In the genomic region with DNA sequence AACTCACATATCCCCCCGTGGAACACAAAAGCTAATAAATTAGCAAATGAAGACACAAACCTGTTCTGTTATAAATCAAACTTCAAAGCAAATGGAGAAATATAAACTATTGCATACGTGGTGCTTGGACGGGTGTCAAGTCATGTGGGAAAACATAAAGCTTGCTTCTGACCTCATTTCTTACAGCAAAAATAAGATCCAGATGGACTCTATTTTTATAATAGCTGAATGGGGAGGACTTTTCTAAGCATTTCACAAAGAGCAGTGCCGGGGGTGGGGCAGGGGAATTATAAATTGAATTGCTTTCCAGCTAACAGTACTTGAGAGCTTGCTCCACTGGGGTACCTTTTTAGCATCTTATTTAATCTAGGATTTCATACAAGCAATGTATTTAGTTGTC, we compare ENCODE assay signal across 16 mouse cellular contexts. TPM values are rescaled to one million over a fixed set of nuclear protein-coding genes. Genes with fewer than 3 reads are reported as not detected.
DNase-seq lines count a peak whose midpoint lies in the region; ATAC-seq and TF ChIP-seq lines count a peak whose summit lies in the region.
"Had no signal": no experiment of that assay in that cellular context is flagged by ENCODE, and none has a peak within 500 bp of the region (broad histone marks: within the 10 kb centered on the region; RNA-seq: fewer than 3 reads in every experiment).

No protein-coding gene starts in this region.

- TF ChIP-seq CTCF in kidney, postnatal 0 days (IDR thresholded peaks at IDR 0.05; ENCODE audit: low read depth): no peak
- TF ChIP-seq CTCF in brain, embryonic 14.5 days (IDR thresholded peaks at IDR 0.05; ENCODE audit: borderline replicate concordance, extremely low read depth, insufficient read depth, insufficient read length): no peak

- DNase-seq in kidney, postnatal 0 days (ENCODE audit: low spot score): peak; percentile 62
- DNase-seq in kidney, postnatal 36 days: no peak
- DNase-seq in brain, embryonic 14.5 days (ENCODE audit: low read depth): peak; percentile 40
- DNase-seq in frontal cortex, adult 2 months (ENCODE audit: extremely low spot score in 1 of 2, low spot score in 1 of 2): peak; percentile 26 to 67
- peak; percentile 30 for DNase-seq in right cerebral cortex, postnatal 14 days
- DNase-seq in heart, adult 8-10 months (ENCODE audit: low spot score): no peak
- DNase-seq: cerebellum, adult 2 months; gastrocnemius, postnatal 25 days; lung, postnatal 10 days; thymus, postnatal 14 days had no signal

- no peaks in the 10 kb centered on the region for H3K4me1 ChIP-seq in kidney, postnatal 0 days (replicated peaks; ENCODE audit: insufficient read depth, low read length)
- H3K4me1 ChIP-seq in liver, embryonic 12.5 days: no peaks in the 10 kb centered on the region
- H3K4me1 ChIP-seq: hindbrain, embryonic 12.5 days; midbrain, embryonic 12.5 days had no signal

- no peak overlapping the region for H3K27ac ChIP-seq in kidney, postnatal 0 days
- H3K27ac ChIP-seq in liver, embryonic 12.5 days: no peak overlapping the region
- H3K27ac ChIP-seq: heart, embryonic 15.5 days; hindbrain, embryonic 12.5 days; layer of hippocampus, adult 2 months; midbrain, embryonic 12.5 days had no signal

- H3K9me3 ChIP-seq in kidney, postnatal 0 days (replicated peaks; ENCODE audit: low read length): no peaks in the 10 kb centered on the region; the same call in 1 of the 2 replicates
- no peaks in the 10 kb centered on the region for H3K9me3 ChIP-seq in liver, embryonic 12.5 days (replicated peaks)
- H3K9me3 ChIP-seq: heart, embryonic 15.5 days; hindbrain, embryonic 12.5 days; midbrain, embryonic 12.5 days had no signal

- no peak for TF ChIP-seq POLR2A in brain, embryonic 14.5 days (IDR thresholded peaks at IDR 0.05; ENCODE audit: borderline replicate concordance, extremely low read depth, insufficient read depth, insufficient read length, poor library complexity, severe bottlenecking)

- H3K27me3 ChIP-seq in kidney, postnatal 0 days (ENCODE audit: insufficient read depth, low read length): no peaks in the 10 kb centered on the region
- no peaks in the 10 kb centered on the region for H3K27me3 ChIP-seq in liver, embryonic 12.5 days (replicated peaks)
- H3K27me3 ChIP-seq: heart, embryonic 15.5 days; hindbrain, embryonic 12.5 days had no signal

- H3K9ac ChIP-seq in kidney, postnatal 0 days (ENCODE audit: low read depth, low read length): no peak overlapping the region
- H3K9ac ChIP-seq in liver, embryonic 12.5 days: no peak overlapping the region
- H3K9ac ChIP-seq: heart, embryonic 15.5 days; hindbrain, embryonic 12.5 days; midbrain, embryonic 12.5 days had no signal

- H3K4me2 ChIP-seq in kidney, postnatal 0 days (ENCODE audit: low read length): no peak overlapping the region
- H3K4me2 ChIP-seq in liver, embryonic 12.5 days: no peak overlapping the region
- H3K4me2 ChIP-seq: heart, embryonic 15.5 days; hindbrain, embryonic 12.5 days; midbrain, embryonic 12.5 days had no signal

- H3K4me3 ChIP-seq in kidney, postnatal 0 days (replicated peaks; ENCODE audit: low read depth, low read length): no peak overlapping the region
- H3K4me3 ChIP-seq in liver, embryonic 12.5 days: no peak overlapping the region
- H3K4me3 ChIP-seq: heart, embryonic 15.5 days; hindbrain, embryonic 12.5 days; layer of hippocampus, adult 2 months; midbrain, embryonic 12.5 days had no signal

- WGBS in kidney, postnatal 0 days: 38% methylated on average over 4 of the region's 4 CpGs
- 64% methylated on average over 4 of the region's 4 CpGs for WGBS in liver, embryonic 12.5 days (ENCODE audit: insufficient replicate concordance)

- ATAC-seq in kidney, postnatal 0 days (replicated peaks; ENCODE audit: low FRiP score, low read depth): no peak
- ATAC-seq in liver, embryonic 12.5 days: no peak
- ATAC-seq: intestine, postnatal 0 days had no signal

- no peaks in the 10 kb centered on the region for H3K36me3 ChIP-seq in kidney, postnatal 0 days (ENCODE audit: insufficient read depth, low read length)
- no peaks in the 10 kb centered on the region for H3K36me3 ChIP-seq in liver, embryonic 12.5 days
- H3K36me3 ChIP-seq: heart, embryonic 15.5 days; hindbrain, embryonic 12.5 days; midbrain, embryonic 12.5 days had no signal

RNA-seq across cellular contexts. Expression of gene Tead1, which starts 51.6 kb away (rescaled TPM):
- polyA plus RNA-seq in kidney, postnatal 0 days (2015; fragmentation: Nextera tagmentation; extraction: Ambion mirVana): 14.9 and 17.1 TPM in 2 replicates
- 21.2 and 27.2 TPM in 2 replicates for polyA plus RNA-seq in brain, embryonic 14.5 days (2012; rRNA removed)
- 8.1 TPM in 2 replicates for polyA plus RNA-seq in frontal cortex, adult 2 months (2012; rRNA removed)
- total RNA-seq in heart, adult 8-10 months (2022): 100 to 1,000 TPM; 166 to 191 (median 175) TPM
- polyA plus RNA-seq in liver, embryonic 12.5 days (2016; fragmentation: Nextera tagmentation; extraction: Ambion mirVana): 4.7 and 5.2 TPM in 2 replicates

Comparison
In these comparisons a context has a peak if more than half of its experiments do, and no peak if none do; other contexts are left out.
1. DNase-seq: peak in kidney, postnatal 0 days (single experiment), brain, embryonic 14.5 days (single experiment), frontal cortex, adult 2 months (2 of 2) and right cerebral cortex, postnatal 14 days (single experiment); none in kidney, postnatal 36 days (0 of 2) and heart, adult 8-10 months (single experiment).